Mouse (Mus musculus): ENCODE results near the gene Slc4a11.
A peak's percentile ranks its signal among the peaks of the same experiment; 100 is the strongest.
"Not testable (repeated sequence)": the region's sequence is repeated elsewhere in the genome, so short reads cannot be mapped to it uniquely, and the experiment has no call there.

The Slc4a11 gene

GRCm38 (mm10) chr2:130679154-130679553 lies 18.2 kb downstream of the Slc4a11 start:
- no peak for DNase-seq

GRCm38 (mm10) chr2:130677211-130677610 lies 20.1 kb downstream of the Slc4a11 start:
- DNase-seq = no peak

- DNase-seq = peak; percentile 90 to 92
Measured at GRCm38 (mm10) chr2:130667559-130667958, 29.8 kb downstream of the Slc4a11 start, which contains the start of gene Itpa. Gene Itpa (plus strand): TSS chr2:130667610.

- peak; percentile 94 to 97 for DNase-seq
Measured at GRCm38 (mm10) chr2:130664102-130664701, 33.1 kb downstream of the Slc4a11 start, which contains the start of gene Ddrgk1. Gene Ddrgk1 (minus strand): TSS chr2:130664659.

GRCm38 (mm10) chr2:130663342-130663741 lies 34.0 kb downstream of the Slc4a11 start:
- no peak for DNase-seq

GRCm38 (mm10) chr2:130658530-130658929 lies 38.8 kb downstream of the Slc4a11 start:
- DNase-seq = no peak

- DNase-seq = no peak
Measured at GRCm38 (mm10) chr2:130657541-130657940, 39.8 kb downstream of the Slc4a11 start.

- DNase-seq = no peak
Measured at GRCm38 (mm10) chr2:130656536-130656935, 40.8 kb downstream of the Slc4a11 start.

- no peak for DNase-seq
Measured at GRCm38 (mm10) chr2:130655660-130656339, 41.5 kb downstream of the Slc4a11 start.

- no peak for DNase-seq
Measured at GRCm38 (mm10) chr2:130653760-130654159, 43.6 kb downstream of the Slc4a11 start.

- no peak for DNase-seq
Measured at GRCm38 (mm10) chr2:130653303-130653702, 44.0 kb downstream of the Slc4a11 start.

GRCm38 (mm10) chr2:130649028-130649427 lies 48.3 kb downstream of the Slc4a11 start:
- DNase-seq = not testable (repeated sequence)

GRCm38 (mm10) chr2:130645198-130645597 lies 52.1 kb downstream of the Slc4a11 start:
- no peak for DNase-seq

GRCm38 (mm10) chr2:130642684-130643369 lies 54.5 kb downstream of the Slc4a11 start, which contains the start of gene Lzts3:
Gene Lzts3 (minus strand): TSS chr2:130642803.
- peak; percentile 95 to 98 for DNase-seq

GRCm38 (mm10) chr2:130642197-130642660 lies 55.1 kb downstream of the Slc4a11 start:
- DNase-seq = no peak

- peak; percentile 46 to 61 for DNase-seq
Measured at GRCm38 (mm10) chr2:130641351-130642025, 55.8 kb downstream of the Slc4a11 start.

- peak in 1 of 2 experiments; percentile 72 for DNase-seq
Measured at GRCm38 (mm10) chr2:130639276-130639675, 58.0 kb downstream of the Slc4a11 start.

- peak; percentile 93 to 95 for DNase-seq
Measured at GRCm38 (mm10) chr2:130638101-130638611, 59.2 kb downstream of the Slc4a11 start.

- DNase-seq = peak in 1 of 2 experiments; percentile 23
Measured at GRCm38 (mm10) chr2:130635847-130636246, 61.5 kb downstream of the Slc4a11 start.

GRCm38 (mm10) chr2:130634739-130635411 lies 62.4 kb downstream of the Slc4a11 start:
- peak in 1 of 2 experiments; percentile 38 for DNase-seq

Measured in kidney, postnatal 36 days (tissue).